Mouse (Mus musculus) heart, postnatal 0 days (tissue): ENCODE results near the gene Wnt2.

ENCODE experiments used
- CTCF ChIP-seq: IDR thresholded peaks from 2 replicates; pipeline ENCODE4 v1.5.1; 2016; ENCODE audit warnings: antibody characterized with exemption, control low read depth, low read depth
- EP300 ChIP-seq: IDR thresholded peaks from 2 replicates; pipeline ENCODE4 v1.6.1; 2016; ENCODE audit warnings: antibody characterized with exemption, low read depth

GRCm38 (mm10) chr6:18044299-18044698 is 13.9 kb upstream of the Wnt2 start:
- TF ChIP-seq CTCF (no peak), EP300 (no peak)
